Mouse (Mus musculus): ENCODE results near the gene Tspan15. TPM values are rescaled to one million over a fixed set of nuclear protein-coding genes. Genes with fewer than 3 reads are reported as not detected.

Tspan15 gene
- total RNA-seq, 2 experiments from 2014 or later: 7.3 to 8.2 TPM

- intact Hi-C loops (cut with DNase I): no loop called here
- no peak for DNase-seq
Observed at GRCm38 (mm10) chr10:62194461-62194860, 36.6 kb downstream of the Tspan15 start.

- intact Hi-C loops (cut with DNase I): no loop called here
- DNase-seq: no peak
Observed at GRCm38 (mm10) chr10:62194043-62194442, 37.0 kb downstream of the Tspan15 start.

- DNase-seq: peak; percentile 21 to 24
- intact Hi-C loops (cut with DNase I): no loop called here
Observed at GRCm38 (mm10) chr10:62192701-62193157, 38.3 kb downstream of the Tspan15 start.

- intact Hi-C loops (cut with DNase I): no loop called here
- no peak for DNase-seq
Observed at GRCm38 (mm10) chr10:62190821-62191220, 40.2 kb downstream of the Tspan15 start.

- intact Hi-C loops (cut with DNase I): no loop called here
- DNase-seq: no peak
Observed at GRCm38 (mm10) chr10:62189910-62190309, 41.1 kb downstream of the Tspan15 start.

- intact Hi-C loops (cut with DNase I): no loop called here
- DNase-seq: no peak
Observed at GRCm38 (mm10) chr10:62189303-62189702, 41.7 kb downstream of the Tspan15 start.

GRCm38 (mm10) chr10:62186882-62187281 is 44.2 kb downstream of the Tspan15 start:
- intact Hi-C loops (cut with DNase I): loop anchor here (1.0 kb wide), 1 partner anchor 56 kb away; no protein-coding TSS in a partner anchor
- peak; percentile 79 to 89 for DNase-seq

- intact Hi-C loops (cut with DNase I): loop anchor here (1.0 to 5.0 kb wide), 5 partner anchors 78 to 346 kb away; no protein-coding TSS in a partner anchor
- DNase-seq: peak; percentile 91 to 95
Observed at GRCm38 (mm10) chr10:62183053-62183452, 48.0 kb downstream of the Tspan15 start.

GRCm38 (mm10) chr10:62182471-62183014 is 48.5 kb downstream of the Tspan15 start:
- intact Hi-C loops (cut with DNase I): loop anchor here (1.0 to 5.0 kb wide), 5 partner anchors 77 to 345 kb away; no protein-coding TSS in a partner anchor
- DNase-seq: no peak

- DNase-seq: no peak
- intact Hi-C loops (cut with DNase I): loop anchor here (2.0 to 5.0 kb wide), 4 partner anchors 127 to 344 kb away; no protein-coding TSS in a partner anchor
Observed at GRCm38 (mm10) chr10:62181701-62182100, 49.4 kb downstream of the Tspan15 start.

- no peak for DNase-seq
- intact Hi-C loops (cut with DNase I): loop anchor here (5.0 kb wide), 2 partner anchors 303 to 343 kb away; no protein-coding TSS in a partner anchor
Observed at GRCm38 (mm10) chr10:62179944-62180343, 51.1 kb downstream of the Tspan15 start.

- intact Hi-C loops (cut with DNase I): no loop called here
Observed at GRCm38 (mm10) chr10:62174533-62175313, 56.3 kb downstream of the Tspan15 start.

GRCm38 (mm10) chr10:62173941-62174448 is 57.1 kb downstream of the Tspan15 start:
- intact Hi-C loops (cut with DNase I): no loop called here
- no peak for DNase-seq

More at GRCm38 (mm10) chr10:62174533-62175313, 56.3 kb downstream of the Tspan15 start:
- no peak for DNase-seq

- intact Hi-C loops (cut with DNase I): no loop called here
Observed at GRCm38 (mm10) chr10:62172841-62173553, 58.1 kb downstream of the Tspan15 start.

GRCm38 (mm10) chr10:62162410-62162809 is 68.6 kb downstream of the Tspan15 start:
- DNase-seq: peak; percentile 5 to 12
- intact Hi-C loops (cut with DNase I): no loop called here

More at GRCm38 (mm10) chr10:62172841-62173553, 58.1 kb downstream of the Tspan15 start:
- DNase-seq: no peak

GRCm38 (mm10) chr10:62149929-62150328 is 81.1 kb downstream of the Tspan15 start:
- no peak for DNase-seq
- intact Hi-C loops (cut with DNase I): no loop called here

- DNase-seq: no peak
- intact Hi-C loops (cut with DNase I): no loop called here
Observed at GRCm38 (mm10) chr10:62147466-62148248, 83.4 kb downstream of the Tspan15 start.

- intact Hi-C loops (cut with DNase I): no loop called here
- no peak for DNase-seq
Observed at GRCm38 (mm10) chr10:62145957-62146356, 85.1 kb downstream of the Tspan15 start.

- DNase-seq: no peak
- intact Hi-C loops (cut with DNase I): no loop called here
Observed at GRCm38 (mm10) chr10:62143820-62144219, 87.2 kb downstream of the Tspan15 start, which contains the start of gene Fam241b. Fam241b (minus strand) TSS chr10:62143920.

GRCm38 (mm10) chr10:62138040-62138439 is 93.0 kb downstream of the Tspan15 start:
- DNase-seq: no peak
- intact Hi-C loops (cut with DNase I): no loop called here
